Mouse (Mus musculus) cerebellum, postnatal 36 days (tissue): ENCODE measurements around the gene Prrg4.
A peak's percentile ranks its signal among the peaks of the same experiment; 100 is the strongest.
"Not testable (repeated sequence)": the region's sequence is repeated elsewhere in the genome, so short reads cannot be mapped to it uniquely, and the experiment has no call there.

Experiments
- DNase-seq, 2 experiments: peaks; one replicate each; pipeline ENCODE4 v3.0.0; 2021 to 2022; ENCODE audit warnings: mixed read lengths in 2 of 2

Prrg4 gene

GRCm38 (mm10) chr2:104840974-104841373 is 8.7 kb downstream of the Prrg4 start:
- DNase-seq: no peak

- no peak for DNase-seq
Measured at GRCm38 (mm10) chr2:104832486-104832885, 17.2 kb downstream of the Prrg4 start.

DNA sequence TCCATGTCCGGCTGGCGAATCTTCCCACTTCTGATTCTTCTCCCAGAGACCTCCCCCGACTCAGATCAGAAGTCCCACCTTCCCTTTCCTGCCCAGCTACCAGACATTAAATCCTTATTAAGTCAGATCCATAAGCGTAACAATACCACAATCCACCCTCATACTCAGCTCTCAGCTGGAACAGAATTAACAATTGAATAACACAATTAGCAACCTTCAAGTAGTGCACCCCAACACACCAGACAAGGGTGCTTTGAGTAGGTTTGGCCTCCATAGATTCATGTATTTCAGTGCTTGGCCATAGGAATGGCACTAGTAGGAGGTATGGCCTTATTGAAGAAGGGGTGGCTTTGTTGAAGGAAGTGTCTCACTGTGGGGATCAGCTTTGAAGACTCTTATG is 23.5 kb downstream of the Prrg4 start:
- DNase-seq: no peak

DNA sequence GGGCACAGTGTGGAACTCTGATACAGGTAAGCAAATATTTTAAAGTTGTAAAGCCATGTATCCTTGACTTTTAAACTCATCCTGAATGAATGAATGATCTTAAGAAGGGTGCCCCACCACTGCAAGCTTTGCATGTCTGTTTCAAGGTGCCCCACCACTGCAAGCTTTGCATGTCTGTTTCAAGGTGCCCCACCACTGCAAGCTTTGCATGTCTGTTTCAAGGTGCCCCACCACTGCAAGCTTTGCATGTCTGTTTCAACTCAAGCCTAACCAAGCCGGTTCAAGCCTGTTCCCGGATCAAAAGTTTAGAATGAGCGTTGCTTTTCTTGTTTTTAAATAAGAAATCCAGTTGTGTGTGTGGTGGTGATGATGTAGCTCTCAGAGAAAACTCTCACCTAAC is 30.9 kb downstream of the Prrg4 start:
- DNase-seq: not testable (repeated sequence)

- DNase-seq: no peak
Measured at GRCm38 (mm10) chr2:104817555-104818330, 31.9 kb downstream of the Prrg4 start.

DNA sequence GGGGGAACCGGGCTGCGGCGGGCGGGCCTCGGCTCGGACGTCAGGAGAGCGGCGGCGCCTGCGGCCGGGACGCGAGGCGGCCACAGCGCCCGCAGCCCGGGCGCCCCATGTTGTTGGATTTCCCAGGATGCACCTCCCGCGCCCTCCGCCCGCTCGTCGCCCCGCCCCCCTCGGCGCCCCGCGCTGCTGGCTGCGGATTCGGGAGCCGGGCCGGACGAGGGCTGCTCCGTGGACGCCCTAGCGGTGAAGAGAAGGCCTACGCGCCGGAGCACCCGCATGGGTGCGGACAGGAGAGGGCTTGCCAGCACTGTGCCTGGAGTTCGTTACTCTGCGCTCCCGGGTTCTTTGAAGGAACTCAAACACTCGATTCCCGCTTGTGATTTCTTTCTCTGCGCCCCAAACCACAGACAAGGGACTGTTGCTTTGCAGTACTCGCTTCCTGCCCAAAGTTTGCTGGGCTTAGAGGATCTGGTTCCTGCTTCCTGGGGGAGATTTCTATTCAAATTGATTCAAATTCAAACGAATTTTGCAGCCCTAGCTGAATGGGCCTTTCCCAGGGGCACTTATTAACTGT is 32.7 kb downstream of the Prrg4 start:
- DNase-seq: peak; percentile 87 to 92

DNA sequence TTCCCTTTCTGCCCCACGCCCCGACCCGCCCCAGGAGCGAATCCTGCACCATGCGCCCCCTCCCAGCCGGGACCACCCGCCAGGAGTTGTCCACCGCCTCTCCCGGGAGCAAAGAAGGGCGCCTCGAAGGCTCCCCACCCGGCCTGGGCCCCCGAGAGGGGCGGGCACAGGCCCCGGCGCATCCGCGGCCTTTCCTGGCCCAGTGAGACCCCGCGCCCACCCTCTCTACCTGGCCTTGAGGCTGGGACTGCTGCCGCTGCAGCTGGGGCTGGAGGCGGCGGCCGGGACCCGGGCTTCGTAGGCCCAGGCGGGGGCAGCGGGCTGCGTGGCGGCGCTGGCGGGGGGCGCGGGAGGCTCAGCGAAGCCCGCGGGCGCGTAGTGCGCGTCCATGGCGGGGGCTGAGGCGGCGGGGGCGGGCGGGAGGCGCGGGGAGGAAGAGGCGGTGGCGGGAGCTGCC is 33.3 kb downstream of the Prrg4 start, which contains the start of gene Qser1:
Qser1 (minus strand) TSS at position 390 of the 457 bp plus-strand sequence.
- no peak for DNase-seq

- peak; percentile 32 to 35 for DNase-seq
Measured at GRCm38 (mm10) chr2:104815561-104816370, 33.9 kb downstream of the Prrg4 start.

DNA sequence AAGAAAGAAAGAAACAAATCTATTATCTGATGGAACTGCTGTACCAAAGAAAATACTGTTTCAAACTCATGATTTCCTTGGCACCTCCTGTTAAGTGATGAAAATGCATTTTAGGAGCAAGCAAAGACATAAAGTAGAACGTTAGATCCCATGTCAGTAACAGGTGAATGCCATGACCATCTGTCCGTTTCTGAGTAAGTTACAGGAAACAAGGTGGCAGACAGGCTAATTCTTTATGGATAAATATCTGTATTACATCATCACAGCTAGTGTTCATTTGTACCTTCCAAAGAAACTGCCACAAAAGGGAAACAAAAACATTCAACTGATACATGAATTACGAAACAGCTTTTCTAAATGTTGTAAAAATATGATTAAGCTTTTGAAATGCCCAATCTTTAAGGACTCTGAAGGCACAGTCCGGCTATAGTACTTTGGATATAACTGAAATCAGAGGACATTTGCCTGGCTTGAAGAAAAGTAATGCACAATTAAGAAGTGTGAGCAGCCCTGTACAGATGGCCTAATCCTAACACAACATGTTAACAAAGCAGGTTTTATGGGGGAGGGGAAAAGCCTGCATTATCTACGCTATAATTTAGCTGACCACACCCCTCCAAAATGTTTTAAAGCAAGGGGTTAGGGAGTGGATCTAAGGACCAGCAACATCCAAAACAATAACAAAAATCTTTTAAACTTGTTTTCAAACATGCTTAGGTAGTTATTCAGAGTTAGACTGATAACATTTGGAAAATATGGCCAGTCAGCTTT is 35.3 kb downstream of the Prrg4 start:
- DNase-seq: no peak

DNA sequence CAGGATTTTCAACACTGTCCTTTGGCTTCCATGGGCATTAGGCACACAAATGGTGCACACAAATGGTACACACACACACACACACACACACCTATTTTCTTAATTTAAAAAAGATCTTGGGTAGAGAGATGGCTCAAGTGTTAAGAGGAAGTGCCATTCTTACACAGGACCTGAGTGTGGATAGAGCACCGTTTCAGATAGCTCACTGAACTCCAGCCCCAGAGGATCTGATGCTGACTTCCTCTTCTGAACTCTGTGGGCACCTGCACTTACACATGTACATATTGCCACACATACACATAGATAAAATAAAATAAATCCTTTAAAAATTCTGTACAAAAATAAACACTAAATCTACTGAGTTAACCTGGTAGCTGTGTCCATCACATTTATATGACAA is 44.2 kb downstream of the Prrg4 start:
- DNase-seq: no peak
